In genomic region chr19:18600611-18601010, GRCm38 (mm10) we compare ENCODE assay signal across 14 mouse cellular contexts.
"Had no signal": no experiment of that assay in that cellular context is flagged by ENCODE, and none has a peak within 500 bp of the region (broad histone marks: within the 10 kb centered on the region; RNA-seq: fewer than 3 reads in every experiment).

No protein-coding gene starts in this region.

- DNase-seq: kidney, adult 11 months; kidney, adult 9 months; kidney, postnatal 14 days; left cerebral cortex, postnatal 4 days; lung, adult 18-20 months; lung, postnatal 4 days; retina, postnatal 1 day; right cerebral cortex, postnatal 4 days; spleen, adult 18-20 months; thymus, postnatal 36 days had no signal

- H3K9ac ChIP-seq: limb, embryonic 13.5 days; liver, embryonic 14.5 days; neural tube, embryonic 13.5 days had no signal

- ATAC-seq: lung, postnatal 0 days had no signal

- H3K36me3 ChIP-seq: neural tube, embryonic 13.5 days had no signal

- H3K4me3 ChIP-seq: limb, embryonic 13.5 days; neural tube, embryonic 13.5 days had no signal

- H3K4me1 ChIP-seq: neural tube, embryonic 13.5 days had no signal

- H3K27me3 ChIP-seq: limb, embryonic 13.5 days; neural tube, embryonic 13.5 days had no signal

- H3K4me2 ChIP-seq: limb, embryonic 13.5 days; neural tube, embryonic 13.5 days had no signal

- H3K9me3 ChIP-seq: limb, embryonic 13.5 days; neural tube, embryonic 13.5 days had no signal

- H3K27ac ChIP-seq: limb, embryonic 13.5 days; liver, embryonic 14.5 days; neural tube, embryonic 13.5 days had no signal
